Mouse (Mus musculus): ENCODE measurements at regions not wholly inside any gene's neighbourhood (a gene's known extent, or its start where the extent isn't known, plus 50 kb on each side); places are given as distances from the start of the nearest gene placed in this dataset.

DNA sequence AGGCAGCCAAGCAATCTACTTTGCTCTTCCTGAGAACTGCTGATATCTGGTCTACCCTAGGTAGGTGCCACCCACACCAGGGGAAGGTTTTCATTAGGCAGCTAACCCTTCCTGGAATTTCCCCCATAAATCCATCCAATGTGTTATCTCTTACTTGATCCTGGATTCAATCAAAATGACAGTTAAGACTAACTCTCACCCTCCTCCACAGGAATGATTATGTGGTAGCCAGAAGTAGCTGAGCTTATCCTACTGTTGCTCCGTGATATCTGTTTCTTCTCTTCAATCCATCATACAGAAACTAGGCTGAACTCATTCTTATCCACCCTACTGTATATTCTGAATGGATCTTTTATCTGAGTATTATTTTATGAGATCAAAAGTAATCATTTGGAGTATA lies 409.7 kb upstream of the Alcam start:
- WGBS = 48% methylated on average over 1 of the region's 1 CpGs
- H3K4me1 ChIP-seq (ENCODE audit: control insufficient read depth, insufficient read depth, low read length) = no peaks in the 10 kb centered on the region

DNA sequence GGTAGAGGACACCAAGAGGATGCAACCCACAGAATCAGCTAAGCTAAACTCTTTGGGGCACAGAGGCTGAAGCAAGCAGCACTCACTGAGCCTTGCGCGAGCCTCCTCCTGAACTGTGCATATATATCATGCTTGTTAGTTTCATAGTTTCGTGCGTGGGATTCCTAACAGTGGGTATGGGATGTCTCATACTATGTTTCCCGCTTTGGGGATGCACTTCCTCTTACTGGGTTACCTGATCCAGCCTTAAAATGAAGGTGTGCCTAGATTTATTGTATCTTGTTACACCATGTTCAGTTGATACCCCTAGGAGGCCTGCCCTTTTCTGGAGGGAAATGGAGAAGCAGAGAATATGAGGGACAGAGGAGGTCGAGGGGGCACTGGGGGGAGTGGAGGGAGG lies 407.4 kb upstream of the Alcam start:
- Histone ChIP-seq H3K36me3 (ENCODE audit: control insufficient read depth, insufficient read depth, low read length) (no peaks in the 10 kb centered on the region), H3K4me3 (ENCODE audit: low read depth, low read length) (no peak overlapping the region), H3K4me2 (ENCODE audit: low read depth, severe bottlenecking) (no peak overlapping the region), H3K9ac (ENCODE audit: low read length) (no peak overlapping the region), H3K27me3 (ENCODE audit: control insufficient read depth, insufficient read depth, low read length) (no peaks in the 10 kb centered on the region), H3K4me1 (ENCODE audit: control insufficient read depth, insufficient read depth, low read length) (no peaks in the 10 kb centered on the region), H3K9me3 (ENCODE audit: control insufficient read depth, low read length) (no peaks in the 10 kb centered on the region), H3K27ac (replicated peaks; ENCODE audit: low read depth, low read length) (no peak overlapping the region)
- 86% methylated on average over 6 of the region's 6 CpGs for WGBS
- no peak for ATAC-seq (ENCODE audit: insufficient number of reproducible peaks, low FRiP score, low TSS enrichment, low read depth)
- DNase-seq (ENCODE audit: low spot score) = no peak

More for the DNA sequence above, 409.7 kb upstream of the Alcam start:
- H3K36me3 ChIP-seq (ENCODE audit: control insufficient read depth, insufficient read depth, low read length) = no peaks in the 10 kb centered on the region
- H3K27me3 ChIP-seq (ENCODE audit: control insufficient read depth, insufficient read depth, low read length) = no peaks in the 10 kb centered on the region
- no peak overlapping the region for H3K4me2 ChIP-seq (ENCODE audit: low read depth, severe bottlenecking)
- no peaks in the 10 kb centered on the region for H3K9me3 ChIP-seq (ENCODE audit: control insufficient read depth, low read length)
- no peak for DNase-seq (ENCODE audit: low spot score)
- no peak overlapping the region for H3K27ac ChIP-seq (replicated peaks; ENCODE audit: low read depth, low read length)
- H3K9ac ChIP-seq (ENCODE audit: low read length) = no peak overlapping the region
- H3K4me3 ChIP-seq (ENCODE audit: low read depth, low read length) = no peak overlapping the region
- ATAC-seq (ENCODE audit: insufficient number of reproducible peaks, low FRiP score, low TSS enrichment, low read depth) = no peak

- DNase-seq (ENCODE audit: low spot score) = no peak
- ATAC-seq (ENCODE audit: insufficient number of reproducible peaks, low FRiP score, low TSS enrichment, low read depth) = no peak
- WGBS = 72% methylated on average over 8 of the region's 8 CpGs
Measured at GRCm38 (mm10) chr16:52858441-52859209, 404.8 kb upstream of the Alcam start.

GRCm38 (mm10) chr16:52851129-52851528 lies 397.3 kb upstream of the Alcam start:
- Histone ChIP-seq H3K27ac (replicated peaks; ENCODE audit: low read depth, low read length) (no peak overlapping the region), H3K9ac (ENCODE audit: low read length) (no peak overlapping the region), H3K4me2 (ENCODE audit: low read depth, severe bottlenecking) (no peak overlapping the region), H3K4me3 (ENCODE audit: low read depth, low read length) (no peak overlapping the region), H3K36me3 (ENCODE audit: control insufficient read depth, insufficient read depth, low read length) (no peaks in the 10 kb centered on the region), H3K27me3 (ENCODE audit: control insufficient read depth, insufficient read depth, low read length) (no peaks in the 10 kb centered on the region), H3K9me3 (ENCODE audit: control insufficient read depth, low read length) (no peaks in the 10 kb centered on the region), H3K4me1 (ENCODE audit: control insufficient read depth, insufficient read depth, low read length) (no peaks in the 10 kb centered on the region)
- ATAC-seq (ENCODE audit: insufficient number of reproducible peaks, low FRiP score, low TSS enrichment, low read depth) (no peak), DNase-seq (ENCODE audit: low spot score) (no peak)
- WGBS = 92% methylated on average over 2 of the region's 2 CpGs

More at GRCm38 (mm10) chr16:52858441-52859209, 404.8 kb upstream of the Alcam start:
- Histone ChIP-seq H3K36me3 (ENCODE audit: control insufficient read depth, insufficient read depth, low read length) (no peaks in the 10 kb centered on the region), H3K4me3 (ENCODE audit: low read depth, low read length) (no peak overlapping the region), H3K27me3 (ENCODE audit: control insufficient read depth, insufficient read depth, low read length) (no peaks in the 10 kb centered on the region), H3K9me3 (ENCODE audit: control insufficient read depth, low read length) (no peaks in the 10 kb centered on the region), H3K9ac (ENCODE audit: low read length) (no peak overlapping the region), H3K4me1 (ENCODE audit: control insufficient read depth, insufficient read depth, low read length) (no peaks in the 10 kb centered on the region), H3K27ac (replicated peaks; ENCODE audit: low read depth, low read length) (no peak overlapping the region), H3K4me2 (ENCODE audit: low read depth, severe bottlenecking) (no peak overlapping the region)

DNA sequence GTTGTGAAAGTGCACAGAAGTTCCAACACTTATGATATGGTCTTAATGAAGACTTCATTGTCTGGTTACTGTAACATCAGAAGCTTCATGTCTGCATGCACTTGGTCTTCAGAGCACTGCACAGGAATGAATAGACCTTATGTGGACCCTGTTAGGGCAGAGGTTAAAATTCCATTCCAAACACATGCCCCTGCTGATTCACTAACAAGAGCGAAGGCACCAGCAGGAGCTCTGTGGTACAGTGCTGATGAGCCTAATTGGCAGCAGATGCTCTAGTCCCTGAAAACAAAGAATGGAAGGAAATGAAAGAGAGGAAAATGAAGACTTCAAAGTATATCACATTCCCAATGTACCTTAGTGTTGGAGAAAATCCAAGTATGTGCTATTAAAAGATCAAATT lies 365.1 kb upstream of the Alcam start:
- Histone ChIP-seq H3K4me2 (ENCODE audit: low read depth, severe bottlenecking) (no peak overlapping the region), H3K9ac (ENCODE audit: low read length) (no peak overlapping the region), H3K36me3 (ENCODE audit: control insufficient read depth, insufficient read depth, low read length) (no peaks in the 10 kb centered on the region), H3K27ac (replicated peaks; ENCODE audit: low read depth, low read length) (no peak overlapping the region), H3K4me1 (ENCODE audit: control insufficient read depth, insufficient read depth, low read length) (no peaks in the 10 kb centered on the region), H3K9me3 (ENCODE audit: control insufficient read depth, low read length) (no peaks in the 10 kb centered on the region), H3K4me3 (ENCODE audit: low read depth, low read length) (no peak overlapping the region), H3K27me3 (ENCODE audit: control insufficient read depth, insufficient read depth, low read length) (no peaks in the 10 kb centered on the region)
- 21% methylated on average over 1 of the region's 1 CpGs for WGBS
- no peak for ATAC-seq (ENCODE audit: insufficient number of reproducible peaks, low FRiP score, low TSS enrichment, low read depth)
- DNase-seq (ENCODE audit: low spot score) = no peak

DNA sequence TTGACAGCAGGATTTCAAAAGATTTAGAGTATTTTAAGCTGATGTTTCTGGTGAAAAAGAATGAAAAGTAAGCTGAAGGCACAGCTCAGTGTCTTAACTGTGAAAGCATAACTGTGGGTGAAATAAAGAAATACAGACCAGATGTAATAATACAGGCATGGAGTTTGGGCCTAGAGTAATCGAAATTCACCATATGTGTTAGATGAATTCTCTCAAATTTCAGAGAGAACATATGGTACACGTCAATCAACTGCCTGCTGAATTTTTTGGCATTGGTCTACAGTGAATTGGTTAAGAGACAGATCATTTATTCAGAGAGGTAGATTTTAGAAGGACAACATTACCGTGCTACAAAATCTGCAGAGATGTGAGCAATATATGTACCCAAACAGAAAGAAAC lies 357.3 kb upstream of the Alcam start:
- no peaks in the 10 kb centered on the region for H3K9me3 ChIP-seq (ENCODE audit: control insufficient read depth, low read length)
- no peak overlapping the region for H3K4me3 ChIP-seq (ENCODE audit: low read depth, low read length)
- no peak overlapping the region for H3K9ac ChIP-seq (ENCODE audit: low read length)
- no peak overlapping the region for H3K27ac ChIP-seq (replicated peaks; ENCODE audit: low read depth, low read length)
- DNase-seq (ENCODE audit: low spot score) (no peak), ATAC-seq (ENCODE audit: insufficient number of reproducible peaks, low FRiP score, low TSS enrichment, low read depth) (no peak)
- no peak overlapping the region for H3K4me2 ChIP-seq (ENCODE audit: low read depth, severe bottlenecking)
- H3K36me3 ChIP-seq (ENCODE audit: control insufficient read depth, insufficient read depth, low read length) = no peaks in the 10 kb centered on the region
- no peaks in the 10 kb centered on the region for H3K27me3 ChIP-seq (ENCODE audit: control insufficient read depth, insufficient read depth, low read length)
- 57% methylated on average over 3 of the region's 3 CpGs for WGBS
- no peaks in the 10 kb centered on the region for H3K4me1 ChIP-seq (ENCODE audit: control insufficient read depth, insufficient read depth, low read length)

DNA sequence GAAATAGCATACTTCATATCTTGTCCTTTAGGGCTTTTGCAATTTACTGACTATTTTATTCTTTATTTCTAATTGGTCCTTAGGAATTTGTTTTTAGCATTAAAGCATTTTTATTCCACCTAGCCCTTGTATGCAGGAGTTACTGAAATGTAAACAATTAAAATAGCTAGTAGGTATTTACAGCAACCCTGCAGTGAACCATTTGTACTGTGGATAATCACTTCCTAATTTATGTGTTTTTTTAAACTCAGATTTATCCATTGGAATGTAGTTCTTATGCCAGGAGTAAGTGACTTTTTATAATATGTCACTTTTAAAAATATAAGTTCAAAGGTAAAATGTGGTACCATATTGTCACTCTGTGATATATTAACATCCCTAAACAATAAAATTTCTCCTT lies 350.5 kb upstream of the Alcam start:
- ATAC-seq (ENCODE audit: insufficient number of reproducible peaks, low FRiP score, low TSS enrichment, low read depth) = no peak
- no peak overlapping the region for H3K4me2 ChIP-seq (ENCODE audit: low read depth, severe bottlenecking)
- H3K27me3 ChIP-seq (ENCODE audit: control insufficient read depth, insufficient read depth, low read length) = no peaks in the 10 kb centered on the region
- H3K4me3 ChIP-seq (ENCODE audit: low read depth, low read length) = no peak overlapping the region
- H3K36me3 ChIP-seq (ENCODE audit: control insufficient read depth, insufficient read depth, low read length) = no peaks in the 10 kb centered on the region
- no peak for DNase-seq (ENCODE audit: low spot score)
- no peaks in the 10 kb centered on the region for H3K9me3 ChIP-seq (ENCODE audit: control insufficient read depth, low read length)
- H3K27ac ChIP-seq (replicated peaks; ENCODE audit: low read depth, low read length) = no peak overlapping the region
- no peak overlapping the region for H3K9ac ChIP-seq (ENCODE audit: low read length)
- H3K4me1 ChIP-seq (ENCODE audit: control insufficient read depth, insufficient read depth, low read length) = no peaks in the 10 kb centered on the region

DNA sequence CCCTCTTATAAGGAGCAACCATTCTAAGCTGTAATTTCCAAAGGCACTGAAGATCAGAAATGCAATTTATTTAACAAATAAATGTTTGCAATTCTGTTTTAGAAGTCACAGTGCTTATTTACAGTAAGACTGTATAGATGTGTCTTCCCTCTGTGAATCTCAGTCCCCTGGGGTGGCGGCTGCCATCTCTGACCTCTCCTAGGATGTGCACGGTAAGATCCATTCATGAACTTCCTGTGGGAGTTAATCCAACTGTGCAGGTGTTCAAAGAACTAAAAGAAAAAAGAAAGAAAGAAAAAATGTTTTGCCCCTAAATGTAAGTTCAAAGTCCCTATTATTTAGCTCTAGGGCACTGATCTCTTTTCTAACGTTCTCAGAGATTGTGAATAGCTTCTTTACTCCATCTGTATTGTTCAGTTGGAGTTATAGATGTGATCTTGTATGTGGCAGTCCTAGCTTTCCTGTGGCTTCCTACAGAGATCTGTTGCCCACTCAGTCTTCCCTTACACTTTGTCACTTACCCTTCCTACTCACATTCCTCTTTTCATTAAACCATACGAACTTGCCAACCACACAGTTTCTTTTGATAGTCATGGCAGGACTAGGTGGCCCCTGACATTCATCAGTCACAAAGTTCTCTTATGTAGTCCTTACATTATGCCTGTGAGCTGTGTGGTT lies 346.0 kb upstream of the Alcam start:
- Histone ChIP-seq H3K27me3 (ENCODE audit: control insufficient read depth, insufficient read depth, low read length) (no peaks in the 10 kb centered on the region), H3K4me2 (ENCODE audit: low read depth, severe bottlenecking) (no peak overlapping the region), H3K9me3 (ENCODE audit: control insufficient read depth, low read length) (no peaks in the 10 kb centered on the region), H3K4me3 (ENCODE audit: low read depth, low read length) (no peak overlapping the region), H3K4me1 (ENCODE audit: control insufficient read depth, insufficient read depth, low read length) (no peaks in the 10 kb centered on the region), H3K27ac (replicated peaks; ENCODE audit: low read depth, low read length) (no peak overlapping the region), H3K36me3 (ENCODE audit: control insufficient read depth, insufficient read depth, low read length) (no peaks in the 10 kb centered on the region), H3K9ac (ENCODE audit: low read length) (no peak overlapping the region)
- ATAC-seq (ENCODE audit: insufficient number of reproducible peaks, low FRiP score, low TSS enrichment, low read depth) = no peak
- no peak for DNase-seq (ENCODE audit: low spot score)
- WGBS = 71% methylated on average over 4 of the region's 4 CpGs
